Mouse (Mus musculus): Measurements from ENCODE around the gene Ccdc169.

GRCm38 (mm10) chr3:55115989-55116388 lies 21.1 kb upstream of the Ccdc169 start:
- TF ChIP-seq GATA1 (IDR thresholded peaks at IDR 0.05; ENCODE audit: low read length), result no peak
- TF ChIP-seq TAL1 (IDR thresholded peaks at IDR 0.05; ENCODE audit: low read length), result no peak
